Mouse (Mus musculus) lung, postnatal 25 days (tissue): Measurements from ENCODE around the gene Pou2f3.

Source experiments
- DNase-seq: peaks from one replicate; pipeline ENCODE4 v3.0.0; 2022; ENCODE audit warnings: low spot score

Pou2f3 gene

DNA sequence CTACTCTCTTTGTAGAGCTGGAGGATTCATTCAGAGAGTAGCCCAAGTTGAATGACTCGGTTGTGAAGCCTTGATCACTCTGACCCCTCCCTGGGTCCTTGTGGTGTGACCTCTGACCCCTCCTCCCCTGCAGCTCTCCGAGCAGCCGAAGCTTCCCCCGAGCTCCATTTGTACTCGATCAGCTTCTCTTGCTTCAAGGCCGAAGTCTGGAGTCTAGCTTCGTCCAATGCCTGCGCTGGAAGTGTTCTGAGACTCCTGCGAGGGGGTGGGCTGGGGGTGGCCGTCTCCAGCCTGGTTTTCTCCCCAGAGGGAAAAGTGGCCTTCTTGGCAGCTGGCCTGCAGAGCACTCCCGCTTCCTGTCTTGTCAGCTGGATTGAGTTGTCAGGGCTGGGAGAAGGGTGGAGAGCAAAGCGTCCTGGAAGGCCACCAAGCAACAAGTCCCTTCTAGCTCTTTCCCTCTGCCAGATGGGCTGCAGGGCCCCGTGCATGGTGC, at the start of gene Pou2f3:
Pou2f3 (minus strand) TSS at position 180 of the 493 bp plus-strand sequence.
- DNase-seq, result peak; percentile 51

- DNase-seq, result no peak
These were observed 43.1 kb upstream of the Pou2f3 start for GRCm38 (mm10) chr9:43253271-43253681.

GRCm38 (mm10) chr9:43252790-43253189, 42.6 kb upstream of the Pou2f3 start:
- no peak for DNase-seq

GRCm38 (mm10) chr9:43251786-43252185, 41.6 kb upstream of the Pou2f3 start:
- no peak for DNase-seq

GRCm38 (mm10) chr9:43246738-43247180, 36.6 kb upstream of the Pou2f3 start:
- DNase-seq, result no peak

DNA sequence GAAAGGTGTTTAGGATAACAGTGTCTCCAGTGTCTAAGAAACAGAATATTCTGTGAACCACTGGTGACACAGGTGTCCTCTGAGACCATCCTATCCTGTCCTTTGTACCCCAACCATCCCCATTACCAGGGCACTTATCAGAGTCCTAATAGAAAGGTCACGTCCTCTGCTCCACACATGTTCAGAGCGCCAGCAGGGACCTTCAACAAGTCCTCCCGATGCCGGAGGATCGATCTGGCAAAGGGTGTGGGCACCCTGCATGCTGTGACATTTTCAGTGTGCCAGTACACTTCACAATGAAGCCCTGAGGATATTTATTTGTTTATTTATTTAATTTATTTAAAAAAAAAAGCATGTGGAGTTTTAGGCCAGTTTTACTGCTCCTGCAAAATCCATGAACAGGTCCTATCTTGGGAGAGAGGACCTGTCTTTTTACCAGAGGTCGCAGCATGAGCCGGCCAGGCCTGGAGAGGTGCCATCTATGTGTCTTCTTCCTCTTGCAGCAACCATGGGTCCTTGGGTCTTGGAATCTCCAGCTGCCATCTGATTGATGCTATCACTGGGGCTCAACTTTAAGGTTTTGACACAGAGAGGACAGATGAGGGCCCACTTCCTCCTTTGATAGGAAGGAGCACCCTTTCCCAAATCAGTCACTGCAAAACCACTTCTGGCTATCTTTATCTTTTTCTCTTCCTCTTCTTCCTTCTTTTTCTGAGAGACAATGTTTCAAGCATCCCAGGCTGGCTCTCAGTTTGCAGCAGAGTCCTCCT, 35.8 kb upstream of the Pou2f3 start:
- DNase-seq, result no peak

DNA sequence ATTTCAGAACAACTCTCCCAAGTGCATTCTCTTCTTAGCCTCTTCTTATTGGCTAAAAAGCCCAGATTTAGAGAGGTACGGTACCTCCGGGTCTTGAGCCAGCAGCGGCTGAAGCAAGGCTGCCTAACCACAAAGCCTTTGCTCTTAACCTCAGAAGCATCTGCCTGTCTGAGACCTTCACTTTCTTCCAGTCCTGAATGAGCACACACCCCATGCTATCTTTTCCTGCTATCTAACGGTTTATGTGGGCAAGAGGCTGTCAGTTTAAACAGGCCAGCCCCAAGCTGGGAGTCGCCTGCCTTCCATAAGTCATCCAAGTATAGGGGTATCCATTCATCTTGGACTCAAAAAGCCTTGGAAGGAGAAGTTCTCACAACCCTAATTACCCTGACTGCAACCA, 32.3 kb upstream of the Pou2f3 start:
- DNase-seq, result no peak

GRCm38 (mm10) chr9:43241970-43242369, 31.8 kb upstream of the Pou2f3 start:
- no peak for DNase-seq

GRCm38 (mm10) chr9:43241291-43241690, 31.1 kb upstream of the Pou2f3 start:
- DNase-seq, result no peak

GRCm38 (mm10) chr9:43240594-43240900, 30.4 kb upstream of the Pou2f3 start:
- no peak for DNase-seq

DNA sequence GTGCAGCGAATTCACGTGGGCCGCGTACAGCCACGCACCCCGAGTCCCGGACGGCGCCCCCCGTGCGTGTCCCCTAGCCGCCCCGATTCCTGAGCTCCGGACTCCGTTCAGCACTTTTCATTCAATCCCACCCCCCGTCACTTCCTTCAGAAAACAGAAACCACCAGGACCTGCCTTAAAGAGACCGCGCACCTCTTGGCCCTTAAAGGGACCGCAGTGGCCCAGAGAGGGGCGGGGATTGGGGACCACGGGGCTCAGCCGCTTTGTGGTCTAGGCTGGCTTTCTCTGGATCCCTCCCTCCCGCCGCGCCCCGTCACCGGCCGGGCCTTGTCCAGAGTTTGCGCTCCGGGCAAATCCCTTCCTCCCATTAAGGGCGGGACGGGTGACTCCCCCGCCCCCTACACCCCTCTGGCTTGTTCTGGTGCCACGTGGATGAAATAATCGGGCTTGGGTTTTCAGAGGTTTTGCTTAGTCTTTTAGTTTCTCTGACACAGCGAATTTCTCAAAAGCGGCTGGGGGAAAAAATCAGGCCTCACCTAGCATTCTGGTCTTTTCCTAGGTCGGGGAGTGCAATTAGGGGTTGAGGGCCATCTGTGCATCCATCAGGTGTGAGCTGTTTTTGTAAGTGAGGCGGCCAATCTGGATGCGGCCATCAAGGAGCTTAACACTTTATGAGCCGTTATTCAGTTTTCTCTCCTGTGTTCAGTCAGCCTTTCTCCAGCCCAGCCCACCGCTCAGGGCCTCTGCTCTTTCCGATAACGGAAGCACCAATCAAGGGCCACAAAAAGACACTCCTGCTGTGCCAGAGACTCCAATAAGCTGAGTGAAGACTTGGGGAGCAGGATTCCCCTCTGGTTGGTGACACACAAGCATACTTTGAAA, 29.8 kb upstream of the Pou2f3 start, which contains the start of gene Oaf:
Oaf (minus strand) TSS at position 200 of the 882 bp plus-strand sequence.
- DNase-seq, result peak; percentile 76

DNA sequence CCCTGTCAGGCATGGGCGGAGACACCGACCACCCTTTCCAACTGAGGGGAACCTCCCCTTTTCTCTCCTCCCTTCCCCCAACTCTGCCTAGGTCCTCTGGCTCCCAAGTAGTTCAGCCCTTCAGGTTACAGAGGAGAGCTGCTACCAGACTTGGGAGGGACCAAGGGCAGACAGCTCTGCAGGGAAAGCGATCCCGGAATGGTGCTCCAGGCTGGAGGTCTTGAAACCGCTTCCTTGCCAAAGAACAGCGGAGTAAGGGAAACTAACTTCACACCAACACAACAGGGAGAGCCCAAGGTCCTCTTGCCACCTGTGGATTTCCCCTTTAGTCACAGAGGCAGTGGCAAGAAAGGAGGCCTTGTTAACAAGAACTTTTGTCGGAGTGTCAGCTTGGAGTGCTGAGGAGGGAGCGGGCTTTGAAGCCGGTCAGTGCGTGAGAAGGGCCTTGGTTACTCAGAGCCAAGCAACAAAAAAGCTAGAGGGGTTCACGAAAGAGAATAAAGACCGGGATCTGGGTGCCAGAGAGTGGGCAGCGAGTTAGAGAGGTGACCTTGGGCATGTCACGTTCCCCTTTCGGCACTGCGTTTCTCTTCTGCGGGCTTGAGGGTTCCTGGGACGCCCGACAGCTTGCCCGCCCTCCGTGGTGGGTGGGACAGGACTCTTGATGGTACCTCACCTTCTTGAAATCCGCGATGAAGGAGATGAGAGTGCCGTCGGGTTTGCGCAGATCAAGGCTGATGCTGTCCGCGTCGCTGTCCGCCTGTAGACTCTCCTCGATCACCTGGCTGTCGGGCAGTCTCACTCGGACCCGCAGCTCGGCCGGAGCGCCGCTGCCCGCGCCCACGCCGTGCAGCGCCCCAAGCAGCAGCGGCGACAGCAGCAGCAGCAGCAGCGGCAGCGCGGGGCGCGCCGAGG, 28.7 kb upstream of the Pou2f3 start:
- DNase-seq, result no peak

DNA sequence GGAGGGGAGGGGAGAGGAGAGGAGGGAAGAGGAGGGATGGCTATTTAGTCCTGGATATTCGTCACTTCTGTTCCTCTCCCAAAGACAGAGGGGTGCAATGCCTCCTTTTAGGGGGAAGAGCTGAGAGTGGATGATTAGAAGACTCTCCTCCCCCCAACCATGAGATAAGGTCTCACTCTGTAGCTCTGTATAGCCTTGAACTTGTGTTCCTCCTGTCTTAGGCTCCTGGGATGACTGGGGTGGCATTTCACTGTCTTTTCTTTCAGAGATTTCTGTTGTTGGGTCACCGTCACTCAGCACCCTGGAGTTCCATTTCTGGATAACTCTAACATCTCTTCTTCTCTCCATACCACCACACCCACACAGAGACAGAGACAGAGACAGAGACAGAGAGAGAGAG, 28.0 kb upstream of the Pou2f3 start:
- no peak for DNase-seq

DNA sequence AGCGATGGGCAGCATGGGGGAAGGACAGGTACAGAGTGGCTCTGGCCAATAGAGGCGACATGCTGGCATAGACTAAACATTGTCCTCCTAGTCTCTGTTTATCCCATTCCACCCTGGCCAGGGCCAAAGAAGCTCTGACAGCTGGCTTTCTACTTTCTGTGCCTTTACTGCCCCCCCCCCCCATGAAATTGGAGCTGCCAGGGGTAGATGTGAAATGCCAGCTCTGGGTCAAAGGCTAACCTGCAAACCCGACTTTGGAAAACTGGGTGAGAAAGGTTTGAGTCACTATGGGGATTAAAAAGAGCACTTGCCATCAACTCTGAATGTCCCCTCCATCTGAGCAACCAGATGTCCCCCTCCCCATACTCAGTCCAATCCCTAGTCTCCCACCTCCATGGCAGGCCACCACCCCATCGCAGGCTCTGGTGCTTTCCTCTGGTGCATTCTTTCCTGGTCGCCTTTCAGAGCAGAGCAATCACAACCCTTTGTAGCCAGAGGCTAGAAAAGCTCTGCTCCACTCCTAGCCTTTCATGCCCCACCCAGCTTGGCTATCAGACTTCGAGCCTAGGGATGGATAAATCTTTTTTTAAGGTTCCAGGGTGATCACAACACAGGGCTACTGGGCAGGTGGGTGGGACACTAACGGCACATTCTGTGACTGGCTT, 27.1 kb upstream of the Pou2f3 start:
- no peak for DNase-seq

- no peak for DNase-seq
These were observed 26.4 kb upstream of the Pou2f3 start for GRCm38 (mm10) chr9:43236576-43236975.

- no peak for DNase-seq
These were observed 25.9 kb upstream of the Pou2f3 start for GRCm38 (mm10) chr9:43236106-43236505.

DNA sequence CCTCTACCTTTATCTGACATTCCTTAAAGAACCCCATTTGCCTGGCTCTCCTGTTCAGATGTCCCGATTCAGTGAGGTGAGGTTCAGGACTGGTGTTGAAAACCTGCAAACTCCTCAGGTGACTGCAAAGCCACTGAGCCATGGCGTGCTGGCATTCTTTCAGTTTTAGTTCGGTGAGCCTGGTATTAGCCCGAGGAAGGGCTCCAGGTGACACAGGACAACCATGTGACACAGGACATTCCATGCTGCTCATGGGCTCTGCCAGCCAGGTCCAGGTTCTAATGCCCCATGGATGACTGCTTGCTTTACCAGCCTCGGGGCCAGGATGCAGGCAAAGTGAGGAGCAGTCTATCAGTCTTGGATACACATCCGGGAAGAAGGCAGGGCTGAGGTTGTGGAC, 25.2 kb upstream of the Pou2f3 start:
- DNase-seq, result no peak

- no peak for DNase-seq
These were observed 24.3 kb upstream of the Pou2f3 start for GRCm38 (mm10) chr9:43234496-43234895.

DNA sequence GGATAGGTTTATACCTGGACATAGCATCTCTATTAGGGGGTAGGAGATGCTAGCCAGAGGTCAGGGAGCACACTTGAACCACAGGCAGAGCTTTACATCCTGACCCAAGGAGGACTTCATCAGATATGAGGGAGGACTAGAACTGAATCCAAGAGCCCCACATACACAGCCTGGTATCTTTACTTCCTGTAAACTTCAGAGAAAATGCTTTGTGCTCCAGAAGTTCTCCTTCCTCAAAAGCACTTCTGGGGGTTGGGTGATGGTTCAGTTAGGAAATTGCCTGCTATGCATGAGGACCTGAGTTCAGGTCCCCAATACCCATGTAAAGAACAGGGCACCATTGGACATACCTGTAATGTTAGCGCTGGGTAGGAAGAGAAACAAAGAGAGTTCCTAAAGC, 23.3 kb upstream of the Pou2f3 start:
- DNase-seq, result no peak

DNA sequence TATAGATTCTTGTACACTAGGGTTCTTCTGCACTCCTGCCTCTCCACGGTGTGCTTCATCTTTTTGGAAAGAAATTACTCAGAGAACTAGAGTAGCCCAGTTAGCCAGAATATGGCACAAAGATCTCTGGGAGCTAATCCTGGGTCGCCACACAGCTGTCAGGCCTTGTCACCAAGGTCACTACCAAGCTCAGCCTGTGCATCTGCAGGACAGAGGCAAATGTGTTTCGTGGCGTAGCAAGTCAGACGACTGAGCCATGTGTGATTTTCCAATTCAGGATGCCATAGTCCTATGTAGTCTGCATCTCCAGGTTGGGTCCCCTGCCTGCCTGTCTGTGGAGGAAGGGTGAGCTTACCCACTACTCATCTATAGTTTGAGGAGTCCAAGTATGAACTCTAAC, 22.9 kb upstream of the Pou2f3 start:
- no peak for DNase-seq

DNA sequence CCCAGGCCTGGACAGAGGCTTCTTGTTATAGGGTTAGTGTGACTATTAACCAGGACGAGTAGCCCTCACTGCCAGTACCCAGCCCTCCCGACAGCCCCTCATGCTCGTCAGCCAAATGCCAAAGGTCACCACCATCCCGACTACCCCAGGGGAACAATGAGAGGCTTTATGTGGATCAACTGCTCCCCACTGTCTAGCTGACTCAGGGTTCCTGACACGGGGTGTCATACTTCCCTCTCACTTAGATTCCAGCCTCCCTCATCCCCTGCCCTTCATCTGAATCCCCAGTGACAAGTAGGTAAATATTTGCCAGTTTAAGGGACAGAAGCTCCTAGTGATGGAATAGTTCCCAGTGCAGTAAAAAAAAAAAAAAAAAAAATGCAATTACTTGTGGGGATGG, 22.1 kb upstream of the Pou2f3 start:
- DNase-seq, result no peak
